Mouse (Mus musculus) bone marrow macrophage, adult 2 months (primary cell): ENCODE data around the gene Fndc3b.

Source experiments
- CTCF ChIP-seq: IDR thresholded peaks from 2 replicates; pipeline ENCODE4 v1.5.1; 2012; ENCODE audit warnings: low read depth, mild to moderate bottlenecking, low read length, moderate library complexity
- POLR2A ChIP-seq: IDR thresholded peaks from 2 replicates; pipeline ENCODE4 v1.6.1; 2012; ENCODE audit warnings: mild to moderate bottlenecking, low read depth, low read length, borderline replicate concordance

- TF ChIP-seq CTCF (no peak), POLR2A (no peak)
These were observed 93.4 kb downstream of the Fndc3b start for GRCm38 (mm10) chr3:27617733-27618132.
